Mouse (Mus musculus) fat pad, adult 2 months (tissue): ENCODE results near the gene Tcf7.
"Not testable (repeated sequence)": the region's sequence is repeated elsewhere in the genome, so short reads cannot be mapped to it uniquely, and the experiment has no call there.

ENCODE experiments used
- DNase-seq: peaks from one replicate; pipeline ENCODE4 v3.0.0-alpha.2; 2011; ENCODE audit warnings: low read depth, low spot score; ENCODE audit errors: extremely low read depth

Gene Tcf7

GRCm38 (mm10) chr11:52228722-52229448 lies 53.9 kb downstream of the Tcf7 start:
- no peak for DNase-seq

- DNase-seq: no peak
These were observed 55.2 kb downstream of the Tcf7 start for GRCm38 (mm10) chr11:52227466-52228226.

- no peak for DNase-seq
These were observed 55.8 kb downstream of the Tcf7 start for GRCm38 (mm10) chr11:52227053-52227452.

- no peak for DNase-seq
These were observed 56.7 kb downstream of the Tcf7 start for GRCm38 (mm10) chr11:52225986-52226599.

GRCm38 (mm10) chr11:52223968-52224682 lies 58.7 kb downstream of the Tcf7 start:
- DNase-seq: no peak

GRCm38 (mm10) chr11:52222891-52223290 lies 59.9 kb downstream of the Tcf7 start:
- DNase-seq: no peak

- not testable (repeated sequence) for DNase-seq
These were observed 60.9 kb downstream of the Tcf7 start for GRCm38 (mm10) chr11:52221921-52222320.

GRCm38 (mm10) chr11:52220282-52220681 lies 62.5 kb downstream of the Tcf7 start:
- DNase-seq: no peak

- no peak for DNase-seq
These were observed 68.9 kb downstream of the Tcf7 start, which contains the start of gene Olfr1371 for GRCm38 (mm10) chr11:52213887-52214286. Olfr1371 (minus strand) TSS chr11:52213987.
